Mouse (Mus musculus) E14TG2a.4 (cell line): ENCODE measurements around the gene Zfp131.

ENCODE experiments used
- CTCF ChIP-seq: conservative IDR thresholded peaks from 2 replicates; pipeline ENCODE4 v1.5.1; 2014; ENCODE audit warnings: low read length
- NANOG ChIP-seq: IDR thresholded peaks from 2 replicates; pipeline ENCODE4 v1.6.1; 2014; ENCODE audit warnings: borderline replicate concordance, low read length, mixed read lengths
- POU5F1 ChIP-seq: IDR thresholded peaks from 2 replicates; pipeline ENCODE4 v1.6.1; 2014; ENCODE audit warnings: low read length, borderline replicate concordance

GRCm38 (mm10) chr13:119808937-119809336, 18.2 kb upstream of the Zfp131 start:
- TF ChIP-seq CTCF = no peak
- no peak for TF ChIP-seq NANOG
- TF ChIP-seq POU5F1 = no peak
